Mouse (Mus musculus) embryonic fibroblast, embryonic 13.5 days (primary cell): Measurements from ENCODE around the gene Mpdz.

ENCODE experiments used
- CTCF ChIP-seq: IDR thresholded peaks from 2 replicates; pipeline ENCODE4 v1.5.1; 2011; ENCODE audit warnings: mild to moderate bottlenecking, control low read depth, low read length, moderate library complexity, borderline replicate concordance; ENCODE audit not compliant: insufficient read depth
- POLR2A ChIP-seq: IDR thresholded peaks from 2 replicates; pipeline ENCODE4 v1.6.1; 2011; ENCODE audit warnings: low read depth, mild to moderate bottlenecking, control low read depth, low read length, moderate library complexity

DNA sequence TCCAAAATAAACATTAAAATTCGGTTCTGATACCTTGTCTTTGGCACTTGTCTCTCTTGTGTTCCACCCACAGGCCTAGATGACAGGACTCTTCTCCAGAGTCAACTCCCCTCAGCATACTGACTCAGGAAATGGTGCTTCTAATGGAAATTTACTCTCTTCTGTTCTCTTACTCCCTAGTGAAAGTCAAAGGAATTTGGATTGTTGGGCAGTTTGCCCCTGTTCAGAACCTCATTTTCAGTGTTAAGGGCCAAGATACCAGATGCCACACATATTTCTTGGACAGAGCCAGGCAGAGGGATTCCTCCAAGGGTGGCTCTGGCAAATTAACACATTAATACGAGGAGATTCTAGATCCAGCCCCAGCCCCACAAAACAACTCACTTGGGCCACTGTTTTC is 12.9 kb downstream of the Mpdz start:
- TF ChIP-seq POLR2A (no peak), CTCF (no peak)
